Mouse (Mus musculus): ENCODE results near the gene Olfr330. TPM values are rescaled to one million over a fixed set of nuclear protein-coding genes. Genes with fewer than 3 reads are reported as not detected.
"Not testable (repeated sequence)": the region's sequence is repeated elsewhere in the genome, so short reads cannot be mapped to it uniquely, and the experiment has no call there.

Gene Olfr330
- polyA plus RNA-seq (2012; rRNA removed) = not detected in 2 replicates

DNA sequence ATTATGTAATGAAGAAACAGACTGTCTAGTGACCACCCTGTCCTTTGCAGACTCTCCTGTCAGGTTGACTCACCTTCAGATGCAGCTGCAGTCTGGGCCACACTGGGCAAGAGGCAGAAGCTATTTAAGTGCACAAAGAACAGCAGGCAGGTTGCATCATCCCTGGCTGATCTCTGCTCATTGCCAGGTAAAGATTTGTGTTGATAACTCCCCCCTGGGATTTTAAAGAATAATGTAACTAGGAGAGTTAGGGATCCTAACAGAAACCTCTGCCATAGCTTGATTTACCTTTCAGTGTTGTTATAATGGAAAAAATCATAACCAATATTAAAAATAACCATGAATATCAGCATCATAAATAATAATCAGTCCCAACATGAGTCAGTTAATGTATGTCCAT, at the start of gene Olfr330:
TSS of gene Olfr330 (minus strand) at position 101 of the 400 bp plus-strand sequence.
- DNase-seq (ENCODE audit: extremely low spot score in 1 of 2, low spot score in 1 of 2) = not testable (repeated sequence)

DNA sequence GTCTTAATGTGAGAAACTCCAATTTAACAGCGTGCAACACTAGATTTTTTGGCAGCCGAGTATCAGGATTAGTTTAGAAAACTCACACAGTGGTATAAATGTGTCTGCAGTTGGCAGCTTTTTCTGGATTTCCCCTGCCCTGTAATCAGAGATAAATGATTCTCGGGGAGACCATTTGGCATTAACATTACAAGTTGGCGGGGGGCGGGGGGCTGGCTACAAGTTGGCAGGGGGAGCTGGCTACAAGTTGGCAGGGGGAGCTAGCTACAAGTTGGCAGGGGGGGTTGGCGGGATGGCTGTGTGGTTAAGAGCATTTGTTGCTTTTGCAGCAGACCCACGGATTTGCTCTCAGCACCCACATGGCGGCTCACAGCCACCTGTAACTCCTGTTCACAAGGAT, 44.0 kb upstream of the Olfr330 start:
- peak in 1 of 2 experiments; percentile 27 for DNase-seq (ENCODE audit: extremely low spot score in 1 of 2, low spot score in 1 of 2)

DNA sequence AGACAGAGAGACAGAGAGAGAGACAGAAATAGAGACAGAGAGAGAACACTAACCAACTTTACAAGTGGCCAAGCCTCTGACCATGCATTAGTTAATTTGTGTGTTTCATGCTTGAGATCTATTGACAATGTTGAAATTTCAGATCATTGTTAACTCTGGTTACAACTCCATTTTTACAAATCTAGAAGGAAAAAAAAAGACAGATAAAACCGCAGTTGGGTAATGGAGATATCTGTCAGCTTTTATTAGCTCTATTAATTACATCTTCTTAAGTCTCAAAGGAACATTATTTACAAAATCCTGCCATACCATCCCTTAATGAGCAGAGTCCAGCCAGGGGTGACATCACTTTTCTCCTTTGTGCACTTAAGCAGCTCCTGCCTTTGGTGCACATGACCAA, 42.8 kb upstream of the Olfr330 start, which contains the start of gene Olfr325:
TSS of gene Olfr325 (plus strand) at position 301 of the 400 bp plus-strand sequence.
- DNase-seq (ENCODE audit: extremely low spot score in 1 of 2, low spot score in 1 of 2) = no peak

DNA sequence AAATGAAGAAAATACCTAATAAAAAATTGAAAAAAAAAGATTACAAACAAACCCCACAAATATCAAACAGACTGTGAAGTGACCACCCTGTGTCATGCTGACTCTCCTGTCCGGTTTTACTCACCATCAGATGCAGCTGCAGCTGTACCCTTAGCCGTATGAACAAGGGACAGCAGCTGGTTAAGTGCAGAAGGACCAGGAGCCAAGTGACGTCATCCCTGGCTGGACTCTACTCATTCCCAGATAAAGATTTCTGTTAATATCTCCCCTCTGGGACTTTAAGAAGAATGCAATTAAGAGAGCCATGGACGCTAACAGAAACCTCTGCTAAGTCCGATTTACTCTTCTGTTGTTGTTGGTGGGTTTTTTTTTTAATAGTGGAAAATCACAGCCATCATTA, 35.8 kb upstream of the Olfr330 start, which contains the start of gene Olfr224:
TSS of gene Olfr224 (minus strand) at position 149 of the 400 bp plus-strand sequence.
- DNase-seq (ENCODE audit: extremely low spot score in 1 of 2, low spot score in 1 of 2) = no peak

DNA sequence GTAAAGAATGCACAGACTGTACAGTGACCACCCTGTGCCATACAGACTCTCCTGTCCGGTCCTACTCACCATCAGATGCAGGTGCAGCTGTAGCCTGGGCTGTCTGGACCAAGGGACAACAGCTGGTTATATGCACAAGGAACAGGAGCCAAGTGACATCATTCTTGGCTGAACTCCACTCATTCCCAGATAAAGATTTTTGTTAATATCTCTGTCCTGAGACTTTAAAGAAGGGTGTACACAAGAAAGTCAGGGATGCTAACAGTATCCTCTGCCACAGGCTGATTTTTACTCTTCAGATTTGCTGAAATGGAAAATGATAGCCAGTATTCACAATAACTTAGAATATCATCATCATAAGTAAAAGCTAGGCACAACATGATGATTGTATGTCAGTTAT, 20.9 kb upstream of the Olfr330 start, which contains the start of gene Olfr328:
TSS of gene Olfr328 (minus strand) at position 101 of the 400 bp plus-strand sequence.
- no peak for DNase-seq (ENCODE audit: extremely low spot score in 1 of 2, low spot score in 1 of 2)

- DNase-seq (ENCODE audit: extremely low spot score in 1 of 2, low spot score in 1 of 2) = no peak
Observed at GRCm38 (mm10) chr11:58546322-58546721, 11.7 kb upstream of the Olfr330 start, which contains the start of gene Olfr329-ps. Olfr329-ps (minus strand) TSS chr11:58546422.

DNA sequence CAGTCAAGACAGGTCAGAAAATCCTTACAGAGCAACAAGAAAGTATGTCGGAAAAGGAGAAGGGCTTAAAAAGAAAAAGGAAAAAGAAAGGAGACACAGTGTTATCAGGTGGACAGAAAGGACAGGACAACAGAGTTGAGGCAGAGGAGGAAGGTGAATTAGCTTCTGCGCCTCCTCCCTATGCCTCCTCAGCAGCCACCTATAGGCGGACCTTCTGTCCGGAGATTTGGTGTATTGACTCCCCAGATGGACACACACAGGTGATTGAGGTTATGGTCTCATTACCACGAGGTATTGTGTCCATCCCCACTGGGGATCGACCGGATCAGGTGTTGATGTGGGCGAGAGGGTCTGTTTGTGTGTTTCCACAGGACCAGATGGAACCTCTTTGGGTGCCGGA, 14.9 kb downstream of the Olfr330 start:
- DNase-seq (ENCODE audit: extremely low spot score in 1 of 2, low spot score in 1 of 2) = peak in 1 of 2 experiments; percentile 11

- peak; percentile 37 to 67 for DNase-seq (ENCODE audit: extremely low spot score in 1 of 2, low spot score in 1 of 2)
Observed at GRCm38 (mm10) chr11:58518916-58519315, 15.7 kb downstream of the Olfr330 start.

DNA sequence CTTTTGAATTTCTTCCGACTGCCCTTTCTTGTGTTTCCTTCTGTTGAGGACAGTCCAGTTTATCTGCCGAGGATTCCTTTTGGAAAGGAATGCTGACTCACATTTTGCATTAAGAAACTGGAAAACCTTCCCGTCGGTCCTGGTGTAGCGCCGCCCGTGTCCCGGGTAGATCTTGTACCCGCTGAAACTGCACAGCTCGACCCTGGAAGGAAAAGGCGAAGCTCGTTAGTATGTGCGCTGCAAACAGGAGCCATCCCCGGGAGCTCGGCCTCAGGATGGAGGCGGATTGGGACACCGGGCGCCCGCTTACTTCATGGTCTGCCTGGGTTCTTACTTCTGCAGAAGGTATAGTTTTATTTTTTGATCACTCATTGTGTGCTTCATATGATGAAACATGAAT, 25.6 kb downstream of the Olfr330 start:
- DNase-seq (ENCODE audit: extremely low spot score in 1 of 2, low spot score in 1 of 2) = not testable (repeated sequence)

- not testable (repeated sequence) for DNase-seq (ENCODE audit: extremely low spot score in 1 of 2, low spot score in 1 of 2)
Observed at GRCm38 (mm10) chr11:58502472-58502871, 32.2 kb downstream of the Olfr330 start, which contains the start of gene Olfr331. Olfr331 (minus strand) TSS chr11:58502572.

GRCm38 (mm10) chr11:58499290-58499689, 35.3 kb downstream of the Olfr330 start:
- DNase-seq (ENCODE audit: extremely low spot score in 1 of 2, low spot score in 1 of 2) = peak in 1 of 2 experiments; percentile 47

DNA sequence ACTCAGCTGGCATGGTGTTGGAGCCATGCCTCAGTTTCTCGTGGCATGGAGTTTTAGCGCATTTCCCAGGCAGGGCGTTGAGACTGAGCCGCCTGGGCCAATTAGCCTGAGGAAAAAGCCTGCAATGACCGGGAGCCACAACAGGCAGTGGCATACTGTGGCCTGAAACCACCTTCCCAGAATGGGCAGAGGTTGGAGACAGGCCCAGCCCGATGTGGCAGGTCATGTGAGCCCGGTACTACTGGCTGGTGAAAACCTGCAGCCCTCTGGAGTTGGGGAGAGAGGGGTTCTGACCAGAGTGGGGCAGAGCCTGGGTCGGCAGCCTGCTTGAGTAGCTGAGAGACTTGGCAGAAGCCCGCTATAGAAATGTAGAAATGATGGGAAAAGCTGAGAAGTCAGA, 35.9 kb downstream of the Olfr330 start:
- no peak for DNase-seq (ENCODE audit: extremely low spot score in 1 of 2, low spot score in 1 of 2)

GRCm38 (mm10) chr11:58492455-58492854, 42.2 kb downstream of the Olfr330 start, which contains the start of gene Olfr332:
Olfr332 (minus strand) TSS chr11:58492555.
- DNase-seq (ENCODE audit: extremely low spot score in 1 of 2, low spot score in 1 of 2) = no peak

Other genes starting within 250 kb of the Olfr330 start
- 59.6 and 63.7 TPM in 2 replicates for gene Zfp692, start 227.8 kb downstream of the Olfr330 start, polyA plus RNA-seq (2012; rRNA removed)
- gene Zfp672, start 204.5 kb downstream of the Olfr330 start, polyA plus RNA-seq (2012; rRNA removed) = 50.1 and 52.2 TPM in 2 replicates
- gene Sh3bp5l, start 204.1 kb downstream of the Olfr330 start, polyA plus RNA-seq (2012; rRNA removed) = 39.9 and 40.8 TPM in 2 replicates
- gene Lypd8, start 155.8 kb downstream of the Olfr330 start, polyA plus RNA-seq (2012; rRNA removed) = 0.16 and 0.25 TPM in 2 replicates
- not detected in 2 replicates for gene 1810065E05Rik, start 113.7 kb downstream of the Olfr330 start, polyA plus RNA-seq (2012; rRNA removed)
- gene Gm12253, start 102.3 kb downstream of the Olfr330 start, polyA plus RNA-seq (2012; rRNA removed) = not detected in 2 replicates
- gene Lypd9, start 81.9 kb downstream of the Olfr330 start, polyA plus RNA-seq (2012; rRNA removed) = not detected in 2 replicates
- 0.06 TPM in 1 of 2 replicates, not detected in the other for gene Olfr30, start 72.6 kb downstream of the Olfr330 start, polyA plus RNA-seq (2012; rRNA removed)
- gene Olfr332, start 42.3 kb downstream of the Olfr330 start, polyA plus RNA-seq (2012; rRNA removed) = 0.02 TPM in 1 of 2 replicates, not detected in the other
- gene Olfr331, start 32.3 kb downstream of the Olfr330 start, polyA plus RNA-seq (2012; rRNA removed) = not detected in 2 replicates
- not detected in 2 replicates for gene Olfr329-ps, start 11.6 kb upstream of the Olfr330 start, polyA plus RNA-seq (2012; rRNA removed)
- not detected in 2 replicates for gene Olfr328, start 20.8 kb upstream of the Olfr330 start, polyA plus RNA-seq (2012; rRNA removed)
- not detected in 2 replicates for gene Olfr224, start 35.7 kb upstream of the Olfr330 start, polyA plus RNA-seq (2012; rRNA removed)
- not detected in 2 replicates for gene Olfr325, start 42.9 kb upstream of the Olfr330 start, polyA plus RNA-seq (2012; rRNA removed)
- 0.02 and 0.06 TPM in 2 replicates for gene Olfr324, start 60.3 kb upstream of the Olfr330 start, polyA plus RNA-seq (2012; rRNA removed)
- gene 2210407C18Rik, start 81.2 kb upstream of the Olfr330 start, polyA plus RNA-seq (2012; rRNA removed) = not detected in 2 replicates
- gene Olfr323, start 95.7 kb upstream of the Olfr330 start, polyA plus RNA-seq (2012; rRNA removed) = not detected in 2 replicates
- 0.08 and 0.12 TPM in 2 replicates for gene Trim58, start 105.6 kb upstream of the Olfr330 start, polyA plus RNA-seq (2012; rRNA removed)
- not detected in 2 replicates for gene Olfr322, start 123.9 kb upstream of the Olfr330 start, polyA plus RNA-seq (2012; rRNA removed)
- not detected in 2 replicates for gene Olfr320, start 146.3 kb upstream of the Olfr330 start, polyA plus RNA-seq (2012; rRNA removed)
- gene Olfr319, start 164.3 kb upstream of the Olfr330 start, polyA plus RNA-seq (2012; rRNA removed) = not detected in 2 replicates
- gene Olfr318, start 189.2 kb upstream of the Olfr330 start, polyA plus RNA-seq (2012; rRNA removed) = not detected in 2 replicates
- gene Olfr317, start 204.4 kb upstream of the Olfr330 start, polyA plus RNA-seq (2012; rRNA removed) = 0.06 TPM in 1 of 2 replicates, not detected in the other
- gene Olfr316, start 217.9 kb upstream of the Olfr330 start, polyA plus RNA-seq (2012; rRNA removed) = 1.7 and 3.6 TPM in 2 replicates
- not detected in 2 replicates for gene Olfr315, start 238.4 kb upstream of the Olfr330 start, polyA plus RNA-seq (2012; rRNA removed)
- gene Olfr314, start 248.1 kb upstream of the Olfr330 start, polyA plus RNA-seq (2012; rRNA removed) = not detected in 2 replicates

Data from frontal cortex, adult 2 months (tissue).